Comparison of ENCODE assay signal across 10 mouse cellular contexts in genomic region chr7:139158956-139159355, GRCm38 (mm10). TPM values are rescaled to one million over a fixed set of nuclear protein-coding genes. Genes with fewer than 3 reads are reported as not detected.
A peak's percentile ranks its signal among the peaks of the same experiment; 100 is the strongest.
DNase-seq lines count a peak whose midpoint lies in the region; ATAC-seq lines count a peak whose summit lies in the region.
"Had no signal": no experiment of that assay in that cellular context is flagged by ENCODE, and none has a peak within 500 bp of the region (broad histone marks: within the 10 kb centered on the region; RNA-seq: fewer than 3 reads in every experiment).

No protein-coding gene starts in this region.

- ATAC-seq in cerebellum, adult (ENCODE audit: insufficient number of reproducible peaks, low FRiP score, low TSS enrichment) = no peak; the same call in 1 of the 2 replicates
- no peak for ATAC-seq in erythroblast, adult 5-6 weeks (replicated peaks; ENCODE audit: low FRiP score, poor library complexity, severe bottlenecking)

- peak; percentile 12 to 20 for DNase-seq in cerebellum, adult 18-20 months
- peak; percentile 63 for DNase-seq in layer of hippocampus, adult 11-12 months (ENCODE audit: low spot score)
- DNase-seq in layer of hippocampus, postnatal 25 days (ENCODE audit: extremely low spot score in 1 of 2, low spot score in 1 of 2) = no peak
- DNase-seq in left cerebral cortex, postnatal 25 days (ENCODE audit: low spot score in 2 of 2) = peak; percentile 42 to 54
- peak; percentile 46 to 51 for DNase-seq in right cerebral cortex, adult 2 months (ENCODE audit: low spot score in 2 of 2)
- no peak for DNase-seq in thymus, postnatal 36 days
- DNase-seq: heart, postnatal 4 days; kidney, postnatal 10 days had no signal

- intact Hi-C loops in left cerebral cortex, postnatal 25 days (cut with DNase I) = no loop called here

RNA-seq across cellular contexts. Expression of gene Lrrc27, which starts 53.8 kb away (rescaled TPM):
- total RNA-seq in layer of hippocampus, postnatal 25 days (2021) = 1 to 10 TPM; 6.1 to 6.8 TPM
- 1 to 10 TPM; 5.5 to 6.4 TPM for total RNA-seq in left cerebral cortex, postnatal 25 days (2021)
- total RNA-seq in erythroblast, adult 5-6 weeks (2015; ENCODE audit: low replicate concordance) = 2.9 TPM in 1 of 2 replicates, not detected in the other
- total RNA-seq in erythroblast, adult 5-6 weeks (2017; ENCODE audit: low replicate concordance) = 0.94 TPM in 1 of 2 replicates, not detected in the other

RNA-seq across cellular contexts. Expression of gene Stk32c, which starts 54.2 kb away (rescaled TPM):
- total RNA-seq in layer of hippocampus, postnatal 25 days (2021) = 100 to 1,000 TPM in 1 of 2 experiments, 10 to 100 TPM in 1; 92.1 to 104 TPM
- total RNA-seq in left cerebral cortex, postnatal 25 days (2021) = 100 to 1,000 TPM; 161 to 176 TPM
- not detected in 2 replicates for total RNA-seq in erythroblast, adult 5-6 weeks (2015; ENCODE audit: low replicate concordance)
- not detected in 2 replicates for total RNA-seq in erythroblast, adult 5-6 weeks (2017; ENCODE audit: low replicate concordance)

Comparison
In these comparisons a context has a peak if more than half of its experiments do, and no peak if none do; other contexts are left out.
1. DNase-seq: peak in cerebellum, adult 18-20 months (2 of 2), layer of hippocampus, adult 11-12 months (single experiment), left cerebral cortex, postnatal 25 days (2 of 2) and right cerebral cortex, adult 2 months (2 of 2); none in layer of hippocampus, postnatal 25 days (0 of 2) and thymus, postnatal 36 days (0 of 2).
2. RNA of gene Stk32c, which starts 54.2 kb away (total RNA-seq): 161 to 176 TPM in left cerebral cortex, postnatal 25 days and 92.1 to 104 TPM in layer of hippocampus, postnatal 25 days; not detected in erythroblast, adult 5-6 weeks; every median in the first group is over 10 times any median in the second.